In genomic region chr6:92458026-92458425, GRCm38 (mm10) we compare ENCODE assay signal across 17 mouse cellular contexts.
"Had no signal": no experiment of that assay in that cellular context is flagged by ENCODE, and none has a peak within 500 bp of the region (broad histone marks: within the 10 kb centered on the region; RNA-seq: fewer than 3 reads in every experiment).

No protein-coding gene starts in this region.

- H3K27ac ChIP-seq: kidney, embryonic 15.5 days; limb, embryonic 12.5 days; limb, embryonic 15.5 days; liver, embryonic 14.5 days; macrophage; midbrain, embryonic 12.5 days; midbrain, embryonic 15.5 days; neural tube, embryonic 12.5 days; neural tube, embryonic 15.5 days had no signal

- H3K4me3 ChIP-seq: kidney, embryonic 15.5 days; limb, embryonic 12.5 days; limb, embryonic 15.5 days; midbrain, embryonic 12.5 days; midbrain, embryonic 15.5 days; neural tube, embryonic 12.5 days; neural tube, embryonic 15.5 days had no signal

- DNase-seq: kidney, adult 11 months; kidney, adult 8-10 months; kidney, postnatal 14 days; left cerebral cortex, postnatal 4 days; liver, postnatal 0 days; lung, embryonic 14.5 days; thymus, adult 18-20 months; thymus, postnatal 36 days had no signal
